Mouse (Mus musculus): ENCODE data around the gene Cd247.

- TF ChIP-seq CTCF (IDR thresholded peaks at IDR 0.05; ENCODE audit: extremely low read depth, insufficient read depth, low read length), result no peak
- no peak for TF ChIP-seq POLR2A (IDR thresholded peaks at IDR 0.05; ENCODE audit: extremely low read depth, insufficient read depth, low read length)
Observed at GRCm38 (mm10) chr1:165868659-165869058, 80.2 kb downstream of the Cd247 start.

All from cortical plate, adult 2 months (tissue).